Mouse (Mus musculus): ENCODE results near the gene Plxna1. TPM values are rescaled to one million over a fixed set of nuclear protein-coding genes. Genes with fewer than 3 reads are reported as not detected.

Plxna1 gene
- 29.8 TPM for polyA plus RNA-seq (2014; fragmentation: Illumina TruSeq; extraction: RNeasy Lipid Tissue Mini Kit (QIAGEN cat#74804); ENCODE audit: low read depth, low replicate concordance)

DNA sequence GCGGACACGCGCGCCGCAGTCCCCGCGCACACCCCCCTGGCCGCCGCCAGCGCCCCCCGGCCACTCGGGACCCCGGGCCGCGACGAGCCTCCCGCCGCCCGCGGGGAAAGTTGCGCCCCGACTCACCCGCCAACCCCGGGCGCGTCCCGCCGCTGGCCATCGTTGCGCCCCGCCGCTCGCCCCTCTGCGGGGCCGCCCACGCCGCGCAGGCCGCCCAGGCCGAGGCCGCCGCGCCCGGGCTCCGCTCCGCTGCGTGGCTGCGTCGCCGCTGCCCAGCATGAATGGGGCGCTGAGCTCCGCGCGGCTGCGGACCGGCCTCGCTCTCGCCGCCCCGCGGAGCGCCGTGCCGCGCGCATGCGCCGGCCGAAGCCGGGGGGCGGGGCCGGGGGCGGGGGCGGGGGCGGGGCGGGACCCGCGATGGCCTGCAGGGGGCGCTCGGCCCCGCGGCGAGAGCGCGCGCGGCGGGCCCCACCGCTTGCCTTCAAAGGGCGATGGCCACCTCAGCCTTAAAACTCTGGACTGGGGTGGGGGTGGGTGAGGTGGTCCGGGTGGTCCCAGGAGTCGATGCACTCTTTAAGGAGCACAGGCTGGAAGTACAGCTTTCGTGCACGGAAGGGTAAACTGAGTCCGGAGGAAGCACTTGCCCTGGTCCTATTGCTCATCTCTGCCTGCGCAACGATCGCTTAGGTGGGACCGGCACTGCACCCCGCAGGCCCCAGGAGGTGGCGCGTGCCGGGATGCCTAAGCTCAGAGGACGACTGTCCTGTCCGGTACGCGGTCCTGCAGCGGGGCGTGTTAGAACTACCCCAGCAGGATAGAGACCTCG, at the start of gene Plxna1:
TSS of gene Plxna1 (minus strand) at position 340 of the 826 bp plus-strand sequence.

Other genes with a start within 250 kb of the Plxna1 start
- gene Chchd6, start 233.0 kb upstream of the Plxna1 start, polyA plus RNA-seq (2014; fragmentation: Illumina TruSeq; extraction: RNeasy Lipid Tissue Mini Kit (QIAGEN cat#74804); ENCODE audit: low read depth, low replicate concordance) = 36.4 TPM